Mouse (Mus musculus) heart, embryonic 11.5 days (tissue): ENCODE results near the gene Cyb561. TPM values are rescaled to one million over a fixed set of nuclear protein-coding genes. Genes with fewer than 3 reads are reported as not detected.

ENCODE experiments used
- ATAC-seq: fragments of 200-750 bp; cut with Nextera tagmentation; replicated peaks from 2 replicates; pipeline ENCODE4 v1.8.0; 2017; ENCODE audit warnings: moderate library complexity; ENCODE audit not compliant: insufficient number of reproducible peaks, low FRiP score, low TSS enrichment
- H3K27ac ChIP-seq: fragments of 300-500 bp; sonication (generic); 2 replicates; pipeline ENCODE4 v1.5.1; 2014; ENCODE audit warnings: mild to moderate bottlenecking, low read depth, low read length
- H3K27me3 ChIP-seq: fragments of 300-500 bp; sonication (generic); 2 replicates; pipeline ENCODE4 v1.6.1; 2014; ENCODE audit warnings: mild to moderate bottlenecking, low read length, mixed read lengths; ENCODE audit not compliant: control insufficient read depth, insufficient read depth
- H3K36me3 ChIP-seq: fragments of 300-500 bp; sonication (generic); 2 replicates; pipeline ENCODE4 v1.6.1; 2014; ENCODE audit warnings: mild to moderate bottlenecking, low read length, moderate library complexity, mixed read lengths; ENCODE audit not compliant: control insufficient read depth, insufficient read depth
- H3K4me1 ChIP-seq: fragments of 300-500 bp; sonication (generic); 2 replicates; pipeline ENCODE4 v1.6.1; 2014; ENCODE audit warnings: low read length; ENCODE audit not compliant: control insufficient read depth, insufficient read depth
- H3K4me2 ChIP-seq: fragments of 300-500 bp; sonication (generic); 2 replicates; pipeline ENCODE4 v1.6.1; 2014; ENCODE audit warnings: mild to moderate bottlenecking, moderate library complexity
- H3K4me3 ChIP-seq: fragments of 300-500 bp; sonication (generic); 2 replicates; pipeline ENCODE4 v1.5.1; 2014; ENCODE audit warnings: low read depth, low read length
- H3K9ac ChIP-seq: fragments of 300-500 bp; sonication (generic); 2 replicates; pipeline ENCODE4 v1.6.1; 2014; ENCODE audit warnings: mild to moderate bottlenecking, low read depth, low read length, moderate library complexity
- H3K9me3 ChIP-seq: fragments of 300-500 bp; sonication (generic); replicated peaks from 2 replicates; pipeline ENCODE4 v1.6.1; 2016; ENCODE audit warnings: low read length; ENCODE audit not compliant: control insufficient read depth
- WGBS: fragments of 180-500 bp; shearing (Covaris S2); extraction: QIAGEN DNeasy Blood & Tissue Kit; methylation state at CpG from one replicate; pipeline ENCODE4 v1.1.7; 2014; ENCODE audit not compliant: insufficient replicate concordance; 5-methylcytosine and 5-hydroxymethylcytosine counted together
- polyA plus RNA-seq: library from polyadenylated mRNA; unstranded; fragments of >200 nt; fragmentation: Nextera tagmentation; extraction: Ambion mirVana; gene quantifications from 2 replicates; pipeline ENCODE4 v1.2.1, GENCODE M21; 2014

Gene Cyb561
- polyA plus RNA-seq, 1 experiment from 2014 or later = 3.5 TPM

- H3K27me3 ChIP-seq = peaks cover 42% of the 10 kb centered on the region
- H3K4me1 ChIP-seq = 0 out of 2 replicates have a peak, but pooled peaks cover 3% of the 10 kb centered on the region
- H3K27ac ChIP-seq = no peak overlapping the region
- H3K9ac ChIP-seq = no peak overlapping the region
- H3K4me3 ChIP-seq = no peak overlapping the region
- H3K9me3 ChIP-seq = no peaks in the 10 kb centered on the region
- H3K4me2 ChIP-seq = no peak overlapping the region
- no peaks in the 10 kb centered on the region for H3K36me3 ChIP-seq
- WGBS = 65% methylated on average over 5 of the region's 5 CpGs
- no peak for ATAC-seq
Observed at GRCm38 (mm10) chr11:105964691-105965090, 11.6 kb upstream of the Cyb561 start.

DNA sequence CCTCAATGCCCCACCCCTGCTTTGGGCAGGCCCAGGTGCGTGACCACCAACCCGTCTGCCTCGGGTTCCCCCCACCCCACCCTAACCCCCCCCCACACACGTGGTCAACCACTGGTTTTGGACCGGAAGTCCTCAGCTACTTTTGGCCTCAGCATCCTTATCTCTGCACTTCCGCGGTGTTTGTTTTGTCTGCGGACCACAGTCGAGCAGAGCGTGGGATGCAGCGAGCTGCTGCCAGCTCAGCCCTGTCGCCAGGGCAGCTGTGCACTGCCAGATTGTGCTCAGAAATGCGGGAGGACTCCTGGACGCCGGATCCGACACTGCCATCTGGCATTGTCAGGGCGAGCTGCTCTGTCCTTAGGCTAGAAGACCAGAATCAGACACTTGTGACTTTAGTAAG, 6.2 kb upstream of the Cyb561 start:
- H3K9ac ChIP-seq = no peak overlapping the region
- ATAC-seq = peak; percentile 42; the same call in 1 of the 2 replicates
- WGBS = 10% methylated on average over 17 of the region's 17 CpGs
- H3K27ac ChIP-seq = no peak overlapping the region
- peaks cover 8% of the 10 kb centered on the region; the same call in 1 of the 2 replicates for H3K4me1 ChIP-seq
- no peak overlapping the region for H3K4me3 ChIP-seq
- no peaks in the 10 kb centered on the region for H3K27me3 ChIP-seq
- no peaks in the 10 kb centered on the region for H3K9me3 ChIP-seq
- H3K36me3 ChIP-seq = no peaks in the 10 kb centered on the region
- peak overlapping the region; percentile 54 for H3K4me2 ChIP-seq

GRCm38 (mm10) chr11:105958566-105958965, 5.4 kb upstream of the Cyb561 start:
- 37% methylated on average over 1 of the region's 1 CpGs for WGBS

DNA sequence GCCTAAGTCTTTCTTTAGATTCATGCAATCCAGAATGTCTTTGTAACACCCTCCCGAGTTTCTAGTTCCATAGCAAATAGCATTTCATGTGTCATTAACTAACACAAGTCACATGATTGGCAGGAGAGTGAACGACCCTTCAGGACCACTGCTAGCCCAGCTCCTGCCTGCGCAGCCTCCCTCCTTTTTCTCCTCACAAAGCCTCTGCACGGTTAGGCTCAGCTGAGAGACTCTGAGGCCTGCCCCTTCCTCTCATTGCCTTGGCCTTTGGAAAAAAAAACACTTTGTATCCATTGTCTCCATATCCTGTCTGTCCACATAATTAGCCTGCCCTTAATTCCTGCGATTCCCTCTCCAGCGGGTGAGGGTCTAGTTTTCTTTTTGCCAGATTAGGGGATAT, 4.4 kb upstream of the Cyb561 start:
- Histone ChIP-seq H3K27ac (no peak overlapping the region; the same call in 1 of the 2 replicates), H3K27me3 (0 out of 2 replicates have a peak, but pooled peaks cover 2% of the 10 kb centered on the region), H3K9me3 (no peaks in the 10 kb centered on the region), H3K4me1 (peaks cover 8% of the 10 kb centered on the region; the same call in 1 of the 2 replicates), H3K4me3 (no peak overlapping the region), H3K9ac (no peak overlapping the region), H3K36me3 (no peaks in the 10 kb centered on the region), H3K4me2 (no peak overlapping the region)
- no peak for ATAC-seq
- whole genome bisulfite sequencing = 49% methylated on average over 6 of the region's 6 CpGs

More at GRCm38 (mm10) chr11:105958566-105958965, 5.4 kb upstream of the Cyb561 start:
- Histone ChIP-seq H3K27ac (no peak overlapping the region), H3K9me3 (no peaks in the 10 kb centered on the region), H3K4me2 (no peak overlapping the region), H3K27me3 (no peaks in the 10 kb centered on the region), H3K9ac (no peak overlapping the region), H3K4me3 (no peak overlapping the region), H3K36me3 (no peaks in the 10 kb centered on the region), H3K4me1 (peaks cover 8% of the 10 kb centered on the region; the same call in 1 of the 2 replicates)
- ATAC-seq = no peak

DNA sequence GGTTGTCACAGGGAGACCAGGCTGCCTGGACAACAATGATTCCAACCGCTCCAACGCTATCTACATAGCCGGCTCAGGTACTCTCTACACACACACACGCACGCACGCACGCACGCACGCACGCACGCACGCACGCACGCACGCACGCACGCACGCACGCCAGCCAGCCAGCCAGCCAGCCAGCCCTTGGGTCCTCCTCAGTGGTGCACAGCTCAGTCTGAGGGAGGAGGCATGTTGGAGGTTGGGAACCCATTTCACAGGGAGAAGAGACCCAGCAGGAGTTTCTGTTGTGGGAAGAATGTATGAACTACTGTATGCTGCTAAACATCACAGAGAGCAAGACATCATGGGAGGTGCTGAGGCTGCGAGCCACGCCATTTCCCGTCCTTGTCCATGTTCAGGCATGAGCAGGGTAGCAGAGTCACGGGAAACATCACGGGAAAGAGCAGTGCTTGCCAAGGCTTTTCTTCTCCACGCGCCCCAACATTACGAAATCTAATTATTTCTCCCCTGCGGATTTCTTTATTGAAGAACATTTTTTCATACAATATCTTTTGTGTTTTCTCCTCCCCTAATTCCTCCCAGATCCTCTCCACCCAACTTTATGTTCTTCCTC, 2.8 kb upstream of the Cyb561 start:
- Histone ChIP-seq H3K36me3 (no peaks in the 10 kb centered on the region), H3K9ac (no peak overlapping the region), H3K27me3 (peaks cover 5% of the 10 kb centered on the region; the same call in 1 of the 2 replicates), H3K9me3 (no peaks in the 10 kb centered on the region), H3K4me3 (no peak overlapping the region), H3K27ac (no peak overlapping the region), H3K4me1 (peaks cover 8% of the 10 kb centered on the region; the same call in 1 of the 2 replicates), H3K4me2 (no peak overlapping the region)
- WGBS = 88% methylated on average over 28 of the region's 28 CpGs
- no peak for ATAC-seq

GRCm38 (mm10) chr11:105953402-105953801, 266 bp upstream of the Cyb561 start:
- peaks cover 8% of the 10 kb centered on the region; the same call in 1 of the 2 replicates for H3K27me3 ChIP-seq

GRCm38 (mm10) chr11:105952111-105952510, 1.0 kb downstream of the Cyb561 start:
- ATAC-seq = no peak
- no peak overlapping the region for H3K4me2 ChIP-seq
- no peak overlapping the region for H3K9ac ChIP-seq
- no peak overlapping the region for H3K27ac ChIP-seq
- H3K27me3 ChIP-seq = peaks cover 12% of the 10 kb centered on the region; the same call in 1 of the 2 replicates
- H3K4me1 ChIP-seq = no peaks in the 10 kb centered on the region
- no peaks in the 10 kb centered on the region for H3K36me3 ChIP-seq
- H3K4me3 ChIP-seq = no peak overlapping the region
- 84% methylated on average over 9 of the region's 9 CpGs for WGBS
- no peaks in the 10 kb centered on the region for H3K9me3 ChIP-seq

More at GRCm38 (mm10) chr11:105953402-105953801, 266 bp upstream of the Cyb561 start:
- 69% methylated on average over 6 of the region's 6 CpGs for WGBS
- H3K27ac ChIP-seq = no peak overlapping the region
- no peak; the same call in 1 of the 2 replicates for ATAC-seq
- H3K4me1 ChIP-seq = no peaks in the 10 kb centered on the region
- no peak overlapping the region for H3K4me2 ChIP-seq
- no peaks in the 10 kb centered on the region for H3K9me3 ChIP-seq
- no peak overlapping the region for H3K9ac ChIP-seq
- H3K4me3 ChIP-seq = no peak overlapping the region
- H3K36me3 ChIP-seq = no peaks in the 10 kb centered on the region

GRCm38 (mm10) chr11:105951601-105952044, 1.5 kb downstream of the Cyb561 start:
- H3K4me1 ChIP-seq = no peaks in the 10 kb centered on the region
- H3K36me3 ChIP-seq = no peaks in the 10 kb centered on the region
- WGBS = 44% methylated on average over 3 of the region's 3 CpGs
- no peak for ATAC-seq
- H3K4me3 ChIP-seq = no peak overlapping the region
- no peaks in the 10 kb centered on the region for H3K9me3 ChIP-seq
- H3K9ac ChIP-seq = no peak overlapping the region
- no peak overlapping the region for H3K27ac ChIP-seq
- H3K27me3 ChIP-seq = peaks cover 14% of the 10 kb centered on the region; the same call in 1 of the 2 replicates
- H3K4me2 ChIP-seq = no peak overlapping the region

DNA sequence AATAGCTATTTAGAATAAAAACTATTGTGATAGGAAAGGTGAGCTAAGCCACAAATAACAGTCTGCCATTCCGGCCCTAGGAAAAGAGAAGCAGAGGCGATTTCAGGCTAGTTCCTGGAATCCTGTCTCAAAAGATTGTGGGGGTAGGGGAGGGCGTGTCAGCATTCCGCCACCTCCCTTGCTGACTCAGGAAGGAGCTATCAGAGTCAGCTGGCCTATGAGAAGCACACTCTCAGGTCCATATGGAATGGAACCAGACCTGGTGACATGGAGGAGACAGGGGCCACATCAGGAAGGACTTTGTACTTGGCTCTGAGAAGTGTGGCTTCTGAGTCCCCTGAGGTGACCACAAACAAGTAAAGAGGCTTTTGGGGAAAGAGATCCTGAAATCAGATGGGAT, 2.6 kb downstream of the Cyb561 start:
- H3K9me3 ChIP-seq = no peaks in the 10 kb centered on the region
- H3K4me3 ChIP-seq = no peak overlapping the region
- H3K27me3 ChIP-seq = peaks cover 14% of the 10 kb centered on the region; the same call in 1 of the 2 replicates
- no peak overlapping the region for H3K9ac ChIP-seq
- H3K4me2 ChIP-seq = no peak overlapping the region
- H3K36me3 ChIP-seq = no peaks in the 10 kb centered on the region
- ATAC-seq = no peak
- no peak overlapping the region for H3K27ac ChIP-seq
- 42% methylated on average over 4 of the region's 4 CpGs for WGBS
- no peaks in the 10 kb centered on the region for H3K4me1 ChIP-seq
